Mouse (Mus musculus) neural tube, embryonic 12.5 days (tissue): ENCODE data around the gene Agrp. TPM values are rescaled to one million over a fixed set of nuclear protein-coding genes. Genes with fewer than 3 reads are reported as not detected.
"Not testable (repeated sequence)": the region's sequence is repeated elsewhere in the genome, so short reads cannot be mapped to it uniquely, and the experiment has no call there.

ENCODE experiments used
- ATAC-seq: fragments of 200-750 bp; cut with Nextera tagmentation; 2 replicates; pipeline ENCODE4 v1.8.0; 2017; ENCODE audit warnings: low read depth, mild to moderate bottlenecking, moderate TSS enrichment, moderate library complexity; ENCODE audit not compliant: low FRiP score
- H3K27ac ChIP-seq: fragments of 300-500 bp; sonication (generic); 2 replicates; pipeline ENCODE4 v1.5.1; 2016
- H3K27me3 ChIP-seq: fragments of 300-500 bp; sonication (generic); replicated peaks from 2 replicates; pipeline ENCODE4 v1.6.1; 2016; ENCODE audit warnings: mild to moderate bottlenecking
- H3K36me3 ChIP-seq: fragments of 300-500 bp; sonication (generic); 2 replicates; pipeline ENCODE4 v1.6.1; 2016; ENCODE audit warnings: mild to moderate bottlenecking
- H3K4me1 ChIP-seq: fragments of 300-500 bp; sonication (generic); 2 replicates; pipeline ENCODE4 v1.6.1; 2016
- H3K4me2 ChIP-seq: fragments of 300-500 bp; sonication (generic); replicated peaks from 2 replicates; pipeline ENCODE4 v1.6.1; 2016; ENCODE audit warnings: mild to moderate bottlenecking
- H3K4me3 ChIP-seq: fragments of 300-500 bp; sonication (generic); 2 replicates; pipeline ENCODE4 v1.5.1; 2016
- H3K9ac ChIP-seq: fragments of 300-500 bp; sonication (generic); 2 replicates; pipeline ENCODE4 v1.6.1; 2016; ENCODE audit warnings: mild to moderate bottlenecking
- H3K9me3 ChIP-seq: fragments of 300-500 bp; sonication (generic); 2 replicates; pipeline ENCODE4 v1.6.1; 2016; ENCODE audit warnings: mild to moderate bottlenecking
- WGBS: fragments of 180-500 bp; shearing (Covaris S2); methylation state at CpG from one replicate; pipeline ENCODE4 v1.1.7; 2016; 5-methylcytosine and 5-hydroxymethylcytosine counted together
- polyA plus RNA-seq: library from polyadenylated mRNA; unstranded; fragments of >200 nt; fragmentation: Nextera tagmentation; extraction: Ambion mirVana; gene quantifications from 2 replicates; pipeline ENCODE4 v1.2.1, GENCODE M21; 2016

Agrp gene
- polyA plus RNA-seq, 1 experiment from 2014 or later: 1.5 TPM

DNA sequence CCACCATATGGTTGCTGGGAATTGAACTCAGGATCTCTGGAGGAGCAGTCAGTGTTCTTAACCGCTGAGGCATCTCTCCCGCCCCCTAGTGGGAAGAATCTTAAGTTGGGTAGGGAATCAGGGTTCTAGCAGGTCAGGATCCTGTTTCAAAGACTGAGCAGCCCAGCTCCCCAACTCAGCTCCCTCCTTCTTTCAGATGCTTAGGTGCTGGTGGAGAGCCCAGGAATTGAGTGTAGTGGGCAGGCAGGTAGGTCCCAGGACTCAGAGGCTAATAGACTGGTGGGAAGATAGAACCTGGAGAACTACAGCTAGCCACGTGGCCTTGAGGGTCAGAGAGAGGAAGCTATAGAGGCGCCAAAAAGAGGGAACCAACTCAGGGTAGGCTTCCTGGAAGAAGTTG is 29.5 kb downstream of the Agrp start:
- no peak overlapping the region for H3K9ac ChIP-seq
- ATAC-seq: no peak
- peak overlapping the region; percentile 76; the same call in 1 of the 2 replicates for H3K4me2 ChIP-seq

DNA sequence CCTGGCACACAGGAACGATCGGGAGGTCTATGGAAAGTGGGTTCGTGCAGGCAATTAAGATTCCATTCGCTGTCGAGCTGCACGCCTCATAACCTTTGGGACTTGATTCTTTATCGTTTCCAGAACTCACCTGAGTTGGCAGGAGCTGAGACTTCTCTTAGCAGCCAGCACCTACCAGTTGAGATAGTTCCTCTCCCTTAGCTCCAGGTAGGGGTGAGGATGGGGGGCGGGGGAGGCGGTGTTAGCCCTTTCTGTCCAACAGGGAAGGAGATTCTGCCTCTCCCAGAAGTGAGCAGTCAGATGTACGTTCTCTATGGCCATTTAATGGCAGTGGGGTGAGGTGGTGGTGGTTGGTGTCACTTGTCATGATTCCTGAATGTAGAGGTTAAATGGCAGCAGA is 30.1 kb downstream of the Agrp start:
- WGBS: 6% methylated on average over 10 of the region's 10 CpGs
- peak overlapping the region; percentile 84; the same call in 1 of the 2 replicates for H3K27ac ChIP-seq
- peaks cover 7% of the 10 kb centered on the region for H3K27me3 ChIP-seq
- peak overlapping the region; percentile 76 for H3K4me2 ChIP-seq
- H3K4me3 ChIP-seq: peak overlapping the region; percentile 80
- no peaks in the 10 kb centered on the region for H3K36me3 ChIP-seq
- no peak for ATAC-seq
- peaks cover 28% of the 10 kb centered on the region for H3K4me1 ChIP-seq
- no peaks in the 10 kb centered on the region for H3K9me3 ChIP-seq
- peak overlapping the region; percentile 86 for H3K9ac ChIP-seq

More for the DNA sequence above, 29.5 kb downstream of the Agrp start:
- H3K36me3 ChIP-seq: no peaks in the 10 kb centered on the region
- WGBS: 33% methylated on average over 4 of the region's 4 CpGs
- H3K4me1 ChIP-seq: peaks cover 31% of the 10 kb centered on the region
- H3K4me3 ChIP-seq: no peak overlapping the region
- H3K27me3 ChIP-seq: peaks cover 13% of the 10 kb centered on the region
- H3K9me3 ChIP-seq: no peaks in the 10 kb centered on the region
- H3K27ac ChIP-seq: no peak overlapping the region

DNA sequence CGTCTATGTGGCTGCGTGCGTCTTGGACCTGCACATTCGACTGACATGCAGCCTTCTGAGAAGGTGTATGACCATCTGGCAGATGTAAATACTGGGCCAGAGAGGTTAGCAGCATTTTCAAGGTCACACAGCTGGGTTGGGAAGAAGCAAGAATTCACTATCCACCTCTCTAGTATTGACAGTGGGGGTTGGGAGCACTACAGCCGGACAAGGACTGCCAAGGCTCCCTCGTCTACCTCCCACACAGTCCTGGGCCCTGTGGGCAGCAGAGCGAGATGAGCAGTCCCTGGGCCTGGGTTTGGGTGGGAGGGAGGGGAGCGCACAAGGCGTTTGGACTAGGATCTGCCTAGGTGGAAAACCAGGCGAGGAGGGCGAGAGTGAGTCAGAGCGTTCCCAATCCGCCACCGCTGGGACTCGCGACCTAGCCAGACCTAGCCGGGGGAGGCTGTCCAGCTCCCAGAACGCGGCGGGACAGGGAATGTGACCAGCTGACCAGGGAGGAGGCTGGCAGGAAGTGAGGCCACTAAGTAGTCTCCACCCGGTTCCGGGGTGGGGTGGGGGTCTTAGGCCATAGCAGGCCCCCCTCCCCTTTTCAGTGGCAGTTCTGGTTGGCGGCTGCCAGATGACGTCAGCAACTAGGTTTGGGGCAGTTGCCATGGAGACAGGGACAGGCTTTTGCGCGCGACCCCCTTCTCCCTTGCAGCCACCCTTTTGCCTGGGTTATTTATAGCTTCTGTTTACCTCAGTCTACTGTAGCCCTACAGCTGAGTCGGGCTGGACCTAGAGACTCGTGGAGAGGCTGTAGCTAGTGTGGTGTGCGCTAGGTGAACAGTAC is 30.8 kb downstream of the Agrp start:
- no peaks in the 10 kb centered on the region for H3K36me3 ChIP-seq
- H3K27ac ChIP-seq: peak overlapping the region; percentile 84
- H3K9me3 ChIP-seq: no peaks in the 10 kb centered on the region
- H3K4me1 ChIP-seq: peaks cover 28% of the 10 kb centered on the region
- H3K9ac ChIP-seq: peak overlapping the region; percentile 86
- H3K27me3 ChIP-seq: 0 out of 2 replicates have a peak, but pooled peaks cover under 1% of the 10 kb centered on the region
- 2% methylated on average over 30 of the region's 30 CpGs for WGBS
- peak; percentile 76 for ATAC-seq
- H3K4me3 ChIP-seq: peak overlapping the region; percentile 80
- peak overlapping the region; percentile 76 for H3K4me2 ChIP-seq

DNA sequence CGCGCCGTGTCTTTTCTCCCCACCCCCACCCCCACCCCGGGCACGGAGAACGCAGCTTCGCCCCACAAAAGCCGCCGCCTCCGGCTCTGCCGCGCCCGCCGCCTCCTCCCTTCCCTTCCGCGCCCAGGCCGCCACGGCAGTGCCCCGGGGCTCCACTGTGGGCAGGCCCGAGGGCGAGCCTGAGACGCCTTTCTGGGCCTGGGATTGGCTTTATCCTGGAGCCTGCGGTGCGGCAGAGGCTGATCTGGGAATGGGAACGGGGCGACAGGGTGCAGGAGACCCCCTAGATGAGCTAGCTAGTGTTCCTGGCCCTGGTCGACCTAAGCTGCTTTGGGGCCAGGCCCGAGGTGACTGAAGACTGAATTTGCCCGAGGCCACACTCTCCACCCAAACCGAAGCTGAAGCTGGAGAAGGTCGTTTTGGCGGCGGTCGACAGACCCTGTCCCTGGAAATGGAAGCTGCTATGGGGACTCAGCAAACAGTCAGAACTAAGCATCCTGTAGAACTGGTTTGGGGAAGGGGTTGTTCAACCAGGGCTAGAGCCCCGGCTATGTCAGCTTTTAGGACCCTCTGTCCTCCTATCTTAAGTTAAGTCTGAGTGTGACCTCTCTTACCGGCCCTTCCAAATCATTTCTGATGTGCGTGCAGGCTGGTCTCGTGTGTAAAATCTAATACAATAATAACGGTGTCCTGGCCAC is 31.6 kb downstream of the Agrp start:
- Histone ChIP-seq H3K27me3 (no peaks in the 10 kb centered on the region), H3K27ac (peak overlapping the region; percentile 84), H3K36me3 (no peaks in the 10 kb centered on the region), H3K4me1 (peaks cover 28% of the 10 kb centered on the region), H3K9ac (peak overlapping the region; percentile 86), H3K4me2 (peak overlapping the region; percentile 76), H3K4me3 (peak overlapping the region; percentile 80), H3K9me3 (no peaks in the 10 kb centered on the region)
- ATAC-seq: peak; percentile 49
- WGBS: 1% methylated on average over 39 of the region's 39 CpGs

DNA sequence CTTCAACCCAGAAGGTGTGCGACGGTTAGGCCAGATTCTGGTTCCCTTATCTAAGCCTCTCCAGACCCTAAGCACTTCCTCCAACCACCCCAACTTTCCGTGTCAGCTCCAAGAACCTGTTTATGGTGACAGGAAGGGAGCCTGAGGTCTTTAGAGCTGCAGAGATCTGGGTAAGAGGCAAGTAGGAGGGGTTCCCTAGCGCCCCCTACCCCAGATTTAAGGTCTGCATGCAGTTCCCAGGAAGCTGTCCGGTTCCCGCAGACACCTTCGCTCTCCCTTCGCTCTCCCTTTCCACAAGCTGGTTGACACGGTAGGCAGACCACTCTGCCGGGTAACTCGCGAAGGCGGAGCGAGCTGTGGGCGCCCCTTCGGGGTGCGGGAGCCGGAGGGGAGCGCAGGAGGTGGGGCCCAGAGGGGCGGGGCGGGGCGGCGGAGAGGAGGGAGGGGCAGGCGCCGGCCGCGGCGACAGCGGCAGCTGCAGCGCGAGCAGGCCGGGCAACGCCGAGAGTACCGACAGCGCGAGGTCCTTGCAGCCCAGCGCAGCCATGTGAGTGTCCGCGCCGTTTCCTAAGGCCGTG is 32.3 kb downstream of the Agrp start, which contains the start of gene Ripor1:
Ripor1 (plus strand) TSS at position 452 of the 578 bp plus-strand sequence.
- H3K9ac ChIP-seq: peak within 1 kb of the TSS; percentile 86
- peak; percentile 70 for ATAC-seq
- H3K4me2 ChIP-seq: peak within 1 kb of the TSS; percentile 76
- peaks cover 28% of the 10 kb centered on the region for H3K4me1 ChIP-seq
- WGBS: under 1% methylated on average over 22 of the region's 42 CpGs
- no peaks in the 10 kb centered on the region for H3K9me3 ChIP-seq
- H3K36me3 ChIP-seq: no peaks in the 10 kb centered on the region
- no peaks in the 10 kb centered on the region for H3K27me3 ChIP-seq
- H3K4me3 ChIP-seq: peak within 1 kb of the TSS; percentile 80
- peak within 1 kb of the TSS; percentile 84 for H3K27ac ChIP-seq

DNA sequence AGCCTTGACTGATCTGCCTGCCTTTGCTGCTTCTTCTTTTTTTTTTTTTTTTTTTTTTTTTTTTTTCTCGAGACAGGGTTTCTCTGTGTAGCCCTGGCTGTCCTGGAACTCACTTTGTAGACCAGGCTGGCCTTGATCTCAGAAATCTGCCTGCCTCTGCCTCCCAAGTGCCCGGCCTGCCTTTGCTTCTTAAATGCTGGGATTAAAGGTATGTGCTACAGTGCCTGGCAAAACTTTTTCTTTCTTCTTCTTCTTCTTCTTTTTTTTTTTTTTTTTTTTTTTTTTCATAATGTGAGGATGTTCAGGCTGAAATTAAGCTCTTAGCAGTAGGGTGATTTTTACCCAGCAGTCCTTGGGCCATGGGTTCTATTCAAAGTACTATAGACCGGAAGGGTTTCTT is 34.7 kb downstream of the Agrp start:
- H3K27ac ChIP-seq, ATAC-seq: not testable (repeated sequence)
- WGBS: 65% methylated on average over 3 of the region's 3 CpGs

DNA sequence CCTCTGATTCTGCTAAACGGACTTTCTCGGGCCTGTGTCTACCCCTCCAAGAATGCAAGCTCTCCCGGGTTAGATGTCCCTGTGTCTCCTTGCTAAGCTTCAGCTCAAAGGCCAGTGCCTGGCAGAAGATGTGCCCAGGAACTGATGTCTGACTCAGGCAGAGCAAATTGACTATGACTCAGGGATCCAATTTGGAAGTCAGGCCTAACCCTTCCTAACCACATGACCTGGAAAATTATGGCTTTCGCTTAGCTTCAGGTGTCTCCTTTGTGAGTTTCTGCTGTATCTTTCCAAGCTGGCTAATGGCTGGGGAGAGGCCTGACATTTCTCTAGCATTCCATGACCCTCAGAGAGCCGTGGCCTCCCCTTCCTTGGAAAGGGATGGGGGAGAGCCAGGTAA is 35.9 kb downstream of the Agrp start:
- H3K27ac ChIP-seq: no peak overlapping the region
- H3K27me3 ChIP-seq: no peaks in the 10 kb centered on the region
- H3K4me1 ChIP-seq: peaks cover 17% of the 10 kb centered on the region
- H3K4me2 ChIP-seq: no peak overlapping the region
- no peaks in the 10 kb centered on the region for H3K36me3 ChIP-seq
- H3K4me3 ChIP-seq: no peak overlapping the region
- no peak for ATAC-seq
- no peak overlapping the region for H3K9ac ChIP-seq
- H3K9me3 ChIP-seq: no peaks in the 10 kb centered on the region
- 81% methylated on average over 5 of the region's 5 CpGs for WGBS

More for the DNA sequence above, 34.7 kb downstream of the Agrp start:
- not testable (repeated sequence) for H3K9me3 ChIP-seq, H3K4me3 ChIP-seq, H3K27me3 ChIP-seq, H3K36me3 ChIP-seq, H3K9ac ChIP-seq, H3K4me2 ChIP-seq
- H3K4me1 ChIP-seq: peaks cover 25% of the 10 kb centered on the region

DNA sequence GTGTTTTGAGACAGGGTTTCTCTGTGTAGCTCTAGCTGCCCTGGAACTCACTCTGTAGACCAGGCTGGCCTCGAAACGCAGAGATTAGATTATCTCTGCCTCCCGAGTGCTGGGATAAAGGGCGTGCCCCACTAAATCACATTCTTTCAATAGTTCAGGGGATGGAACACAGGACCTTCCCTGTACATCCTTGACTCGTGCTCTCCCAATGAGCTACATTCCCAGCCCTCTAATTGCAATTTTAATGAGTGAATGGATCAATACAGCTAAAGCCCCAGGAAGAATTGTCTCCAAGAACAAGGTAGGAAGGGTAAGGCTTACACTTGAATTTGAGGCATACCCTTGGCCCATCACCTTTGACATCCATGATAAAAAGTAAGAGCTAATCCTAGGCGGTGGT is 38.4 kb downstream of the Agrp start:
- no peak for ATAC-seq
- H3K4me2 ChIP-seq: no peak overlapping the region
- H3K36me3 ChIP-seq: no peaks in the 10 kb centered on the region
- 0 out of 2 replicates have a peak, but pooled peaks cover 8% of the 10 kb centered on the region for H3K27me3 ChIP-seq
- H3K4me1 ChIP-seq: peaks cover 8% of the 10 kb centered on the region; the same call in 1 of the 2 replicates
- H3K27ac ChIP-seq: no peak overlapping the region
- no peak overlapping the region for H3K4me3 ChIP-seq
- 86% methylated on average over 6 of the region's 6 CpGs for WGBS
- no peaks in the 10 kb centered on the region for H3K9me3 ChIP-seq
- H3K9ac ChIP-seq: no peak overlapping the region

DNA sequence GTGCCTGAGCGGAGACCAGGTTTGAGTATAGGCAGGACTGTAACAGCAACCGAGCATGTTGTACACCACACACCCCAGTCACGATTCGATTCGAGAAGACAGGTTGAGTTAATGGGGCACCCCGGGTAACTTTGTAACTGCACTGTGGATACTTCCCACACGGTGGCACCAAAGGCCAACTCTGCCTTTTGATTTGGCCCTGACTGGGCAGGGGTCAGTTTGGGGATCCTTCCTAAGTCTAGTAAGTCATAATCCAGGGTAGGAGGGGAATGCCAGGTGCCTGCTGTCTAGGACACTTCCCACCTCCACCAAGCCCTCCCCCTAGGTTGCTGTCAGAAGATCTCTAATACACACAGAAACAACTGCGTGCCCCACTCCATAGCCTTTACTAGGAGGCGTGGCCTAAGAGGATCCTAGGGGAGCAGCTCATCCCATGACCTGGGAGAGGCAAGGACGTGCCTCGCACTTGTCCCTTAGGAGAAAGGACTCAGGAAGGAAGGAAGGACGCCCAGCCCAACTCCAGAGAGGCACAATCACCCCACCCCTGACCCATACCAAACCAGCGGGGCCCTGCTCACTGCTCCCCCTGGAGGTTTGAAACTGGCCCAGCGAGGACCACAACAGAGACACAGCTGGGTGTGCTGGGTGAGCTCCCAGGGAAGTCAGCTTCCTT is 40.7 kb downstream of the Agrp start:
- H3K27ac ChIP-seq: no peak overlapping the region

DNA sequence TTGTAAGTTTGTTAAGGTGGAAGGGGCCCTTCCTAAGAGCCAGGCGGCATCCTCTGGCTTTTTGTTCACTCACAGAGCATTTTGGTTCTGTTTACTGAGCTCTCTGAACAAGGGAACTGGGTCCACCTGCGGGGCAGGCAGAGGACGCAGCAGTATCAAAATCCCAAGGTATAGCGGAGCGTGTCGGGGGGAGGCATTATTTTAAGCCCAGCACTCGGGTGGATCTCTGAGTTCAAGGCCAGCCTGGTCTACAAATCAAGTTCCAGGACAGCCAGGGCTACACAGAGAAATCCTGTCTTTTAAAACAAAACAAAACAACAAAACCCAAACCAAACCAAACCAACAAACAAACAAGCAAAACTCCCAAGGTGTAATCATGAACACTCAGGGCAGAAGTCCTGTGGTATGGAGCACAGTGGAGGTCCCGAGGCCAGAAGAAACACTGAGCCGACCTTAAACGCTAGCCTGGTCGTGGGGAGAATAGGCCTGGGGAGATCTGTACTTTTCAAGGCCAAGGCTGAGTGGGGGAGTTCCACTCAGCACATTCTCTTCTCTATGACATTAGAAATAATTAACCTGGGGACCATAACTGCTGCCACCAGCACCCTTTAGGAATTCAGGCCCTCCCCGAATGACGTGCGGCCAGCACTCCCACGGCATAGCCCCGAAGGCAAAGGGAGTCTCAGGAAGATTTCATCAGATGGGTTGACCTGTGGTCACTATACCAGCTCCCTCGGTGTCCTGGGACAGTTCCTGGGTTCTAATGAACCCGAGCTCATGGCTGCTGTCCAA is 42.5 kb downstream of the Agrp start:
- Histone ChIP-seq H3K9ac (no peak overlapping the region), H3K27me3 (0 out of 2 replicates have a peak, but pooled peaks cover 8% of the 10 kb centered on the region), H3K4me1 (peaks cover 10% of the 10 kb centered on the region; the same call in 1 of the 2 replicates), H3K4me3 (no peak overlapping the region), H3K27ac (no peak overlapping the region), H3K36me3 (no peaks in the 10 kb centered on the region), H3K4me2 (no peak overlapping the region), H3K9me3 (no peaks in the 10 kb centered on the region)
- 79% methylated on average over 18 of the region's 18 CpGs for WGBS
- no peak for ATAC-seq

More for the DNA sequence above, 40.7 kb downstream of the Agrp start:
- WGBS: 3% methylated on average over 14 of the region's 14 CpGs
- Histone ChIP-seq H3K27me3 (0 out of 2 replicates have a peak, but pooled peaks cover 8% of the 10 kb centered on the region), H3K4me1 (peaks cover 10% of the 10 kb centered on the region; the same call in 1 of the 2 replicates), H3K9me3 (no peaks in the 10 kb centered on the region), H3K9ac (no peak overlapping the region), H3K36me3 (no peaks in the 10 kb centered on the region), H3K4me3 (no peak overlapping the region), H3K4me2 (peak overlapping the region; percentile 36)
- peak; percentile 58; the same call in 1 of the 2 replicates for ATAC-seq

DNA sequence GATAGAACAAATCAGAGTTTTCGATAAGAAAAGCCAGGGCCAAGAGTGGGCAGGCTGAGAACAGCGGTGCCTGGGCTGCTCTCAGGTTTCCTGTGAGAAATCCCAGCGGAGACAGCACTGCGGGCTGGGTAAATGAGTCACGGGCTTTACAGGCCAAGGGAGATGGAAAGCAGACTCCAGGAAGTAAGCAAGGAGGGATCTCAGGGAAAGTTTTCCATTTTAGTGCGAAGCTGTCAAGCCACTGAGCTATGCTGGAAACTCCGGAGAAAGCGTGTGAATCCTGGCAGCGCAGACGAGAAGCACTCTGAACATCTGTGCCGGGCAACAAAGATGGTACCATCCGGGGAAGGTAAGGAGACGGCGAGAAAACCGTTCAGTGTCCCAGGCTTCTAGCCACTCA is 43.3 kb downstream of the Agrp start:
- Histone ChIP-seq H3K36me3 (no peaks in the 10 kb centered on the region), H3K4me1 (peaks cover 10% of the 10 kb centered on the region; the same call in 1 of the 2 replicates), H3K27me3 (0 out of 2 replicates have a peak, but pooled peaks cover 8% of the 10 kb centered on the region), H3K9me3 (no peaks in the 10 kb centered on the region), H3K4me2 (peak overlapping the region; percentile 30; the same call in 1 of the 2 replicates), H3K4me3 (no peak overlapping the region), H3K27ac (no peak overlapping the region), H3K9ac (no peak overlapping the region)
- 38% methylated on average over 15 of the region's 15 CpGs for WGBS
- no peak for ATAC-seq
